Mouse (Mus musculus) neural tube, embryonic 13.5 days (tissue): ENCODE measurements around the gene Celf5. TPM values are rescaled to one million over a fixed set of nuclear protein-coding genes. Genes with fewer than 3 reads are reported as not detected.

Experiments used
- ATAC-seq: fragments of 200-750 bp; cut with Nextera tagmentation; 2 replicates; pipeline ENCODE4 v1.8.0; 2017; ENCODE audit warnings: low read depth, mild to moderate bottlenecking, moderate TSS enrichment, moderate library complexity
- H3K27ac ChIP-seq: fragments of 300-500 bp; sonication (generic); replicated peaks from 2 replicates; pipeline ENCODE4 v1.5.1; 2015; ENCODE audit warnings: moderate library complexity, mild to moderate bottlenecking, inconsistent platforms
- H3K27me3 ChIP-seq: fragments of 300-500 bp; sonication (generic); 2 replicates; pipeline ENCODE4 v1.6.1; 2015; ENCODE audit warnings: mild to moderate bottlenecking, inconsistent platforms
- H3K36me3 ChIP-seq: fragments of 300-500 bp; sonication (generic); 2 replicates; pipeline ENCODE4 v1.6.1; 2015; ENCODE audit warnings: mild to moderate bottlenecking, inconsistent platforms
- H3K4me1 ChIP-seq: fragments of 300-500 bp; sonication (generic); replicated peaks from 2 replicates; pipeline ENCODE4 v1.6.1; 2015; ENCODE audit warnings: inconsistent platforms
- H3K4me2 ChIP-seq: fragments of 300-500 bp; sonication (generic); 2 replicates; pipeline ENCODE4 v1.6.1; 2015; ENCODE audit warnings: inconsistent platforms, mild to moderate bottlenecking, moderate library complexity
- H3K4me3 ChIP-seq: fragments of 300-500 bp; sonication (generic); 2 replicates; pipeline ENCODE4 v1.5.1; 2015; ENCODE audit warnings: mild to moderate bottlenecking, inconsistent platforms
- H3K9ac ChIP-seq: fragments of 300-500 bp; sonication (generic); 2 replicates; pipeline ENCODE4 v1.6.1; 2015; ENCODE audit warnings: moderate library complexity, mild to moderate bottlenecking, inconsistent platforms
- H3K9me3 ChIP-seq: fragments of 300-500 bp; sonication (generic); 2 replicates; pipeline ENCODE4 v1.6.1; 2016; ENCODE audit warnings: inconsistent platforms
- WGBS: fragments of 180-500 bp; shearing (Covaris S2); methylation state at CpG from one replicate; pipeline ENCODE4 v1.1.7; 2015; 5-methylcytosine and 5-hydroxymethylcytosine counted together
- polyA plus RNA-seq: library from polyadenylated mRNA; unstranded; fragments of >200 nt; fragmentation: Nextera tagmentation; extraction: Ambion mirVana; gene quantifications from 2 replicates; pipeline ENCODE4 v1.2.1, GENCODE M21; 2015

The Celf5 gene
- polyA plus RNA-seq, 1 experiment from 2014 or later = 52.7 TPM

- H3K27ac ChIP-seq = peak within 1 kb of the TSS; percentile 71
- peak within 1 kb of the TSS; percentile 91 for H3K4me2 ChIP-seq
- H3K27me3 ChIP-seq = no peaks in the 10 kb centered on the region
- under 1% methylated on average over 45 of the region's 45 CpGs for WGBS
- H3K36me3 ChIP-seq = peaks cover 20% of the 10 kb centered on the region
- peak; percentile 96 for ATAC-seq
- H3K4me3 ChIP-seq = peak within 1 kb of the TSS; percentile 65
- peak within 1 kb of the TSS; percentile 86 for H3K9ac ChIP-seq
- H3K4me1 ChIP-seq = peaks cover 26% of the 10 kb centered on the region
- no peaks in the 10 kb centered on the region for H3K9me3 ChIP-seq
Measured at GRCm38 (mm10) chr10:81496264-81496901, 13.9 kb upstream of the Celf5 start, which contains the start of gene Ncln. Gene Ncln (minus strand): TSS chr10:81496392.

- 2% methylated on average over 41 of the region's 41 CpGs for WGBS
- H3K4me1 ChIP-seq = peaks cover 26% of the 10 kb centered on the region
- peak; percentile 40 for ATAC-seq
Measured at GRCm38 (mm10) chr10:81495616-81496263, 13.2 kb upstream of the Celf5 start.

DNA sequence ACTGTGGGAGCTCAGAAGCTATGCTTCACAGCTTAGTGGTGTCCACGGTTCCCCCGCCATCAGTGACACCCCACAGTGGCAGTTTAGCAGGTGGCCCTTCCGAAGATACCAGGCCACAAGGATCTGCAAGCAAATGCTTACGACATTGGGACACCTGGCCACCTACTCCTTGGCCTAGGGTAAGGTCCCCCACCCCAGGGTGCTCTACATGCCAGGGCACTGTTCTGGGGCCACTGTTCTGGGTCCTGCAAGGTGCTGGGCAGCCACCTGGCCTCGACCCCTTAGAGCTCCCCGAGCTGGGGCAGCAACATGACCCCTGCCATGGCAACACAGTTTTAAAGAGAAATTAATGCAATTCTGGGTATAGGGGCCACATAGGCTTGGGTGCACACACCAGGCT lies 12.6 kb upstream of the Celf5 start:
- Histone ChIP-seq H3K27me3 (no peaks in the 10 kb centered on the region), H3K4me3 (peak overlapping the region; percentile 65), H3K4me2 (peak overlapping the region; percentile 91), H3K9ac (peak overlapping the region; percentile 86), H3K36me3 (peaks cover 32% of the 10 kb centered on the region), H3K4me1 (peaks cover 26% of the 10 kb centered on the region), H3K9me3 (no peaks in the 10 kb centered on the region), H3K27ac (no peak overlapping the region)
- WGBS = 76% methylated on average over 6 of the region's 6 CpGs
- no peak for ATAC-seq

More at GRCm38 (mm10) chr10:81495616-81496263, 13.2 kb upstream of the Celf5 start:
- Histone ChIP-seq H3K27me3 (no peaks in the 10 kb centered on the region), H3K4me2 (peak overlapping the region; percentile 91), H3K4me3 (peak overlapping the region; percentile 65), H3K9ac (peak overlapping the region; percentile 86), H3K36me3 (peaks cover 27% of the 10 kb centered on the region), H3K27ac (peak overlapping the region; percentile 46; the same call in 1 of the 2 replicates), H3K9me3 (no peaks in the 10 kb centered on the region)

GRCm38 (mm10) chr10:81494260-81495041 lies 11.9 kb upstream of the Celf5 start:
- no peaks in the 10 kb centered on the region for H3K27me3 ChIP-seq
- H3K9me3 ChIP-seq = no peaks in the 10 kb centered on the region
- H3K27ac ChIP-seq = no peak overlapping the region
- ATAC-seq = no peak
- peak overlapping the region; percentile 91 for H3K4me2 ChIP-seq
- peaks cover 39% of the 10 kb centered on the region for H3K36me3 ChIP-seq
- 81% methylated on average over 11 of the region's 11 CpGs for WGBS
- peaks cover 26% of the 10 kb centered on the region for H3K4me1 ChIP-seq
- H3K4me3 ChIP-seq = peak overlapping the region; percentile 65; the same call in 1 of the 2 replicates
- H3K9ac ChIP-seq = peak overlapping the region; percentile 86

GRCm38 (mm10) chr10:81493601-81494220 lies 11.2 kb upstream of the Celf5 start:
- Histone ChIP-seq H3K9me3 (no peaks in the 10 kb centered on the region), H3K27ac (no peak overlapping the region), H3K36me3 (peaks cover 46% of the 10 kb centered on the region), H3K9ac (0 out of 2 replicates have a peak overlapping the region, but pooled peaks have one; percentile 86), H3K27me3 (no peaks in the 10 kb centered on the region), H3K4me3 (no peak overlapping the region), H3K4me1 (peaks cover 26% of the 10 kb centered on the region), H3K4me2 (0 out of 2 replicates have a peak overlapping the region, but pooled peaks have one; percentile 91)
- ATAC-seq = no peak
- 86% methylated on average over 8 of the region's 8 CpGs for WGBS

- Histone ChIP-seq H3K4me1 (peaks cover 26% of the 10 kb centered on the region), H3K9me3 (no peaks in the 10 kb centered on the region), H3K36me3 (peaks cover 56% of the 10 kb centered on the region), H3K27ac (no peak overlapping the region), H3K27me3 (no peaks in the 10 kb centered on the region), H3K4me3 (no peak overlapping the region), H3K4me2 (no peak overlapping the region), H3K9ac (no peak overlapping the region)
- ATAC-seq = no peak
- 87% methylated on average over 11 of the region's 11 CpGs for WGBS
Measured at GRCm38 (mm10) chr10:81492606-81493240, 10.2 kb upstream of the Celf5 start.

DNA sequence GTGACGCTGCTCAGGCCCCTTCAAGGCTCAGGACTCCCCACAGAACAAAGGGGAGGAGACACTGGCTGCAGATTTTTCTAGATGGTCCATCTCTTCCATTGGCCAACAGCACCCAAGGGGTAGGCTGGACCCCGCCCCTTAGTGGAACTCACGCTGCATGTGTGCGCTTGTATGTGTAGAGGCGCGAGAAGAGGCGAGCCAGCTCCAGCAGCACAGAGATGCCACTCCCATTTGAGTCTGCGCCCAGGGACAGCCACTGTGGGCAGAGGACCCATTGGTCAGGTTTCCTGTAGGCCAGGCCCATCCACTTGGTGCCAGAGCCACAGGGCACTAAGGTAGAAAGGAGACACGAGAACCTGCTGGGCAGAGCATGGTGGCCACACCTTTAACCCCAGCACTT lies 8.5 kb upstream of the Celf5 start:
- H3K4me2 ChIP-seq = no peak overlapping the region
- no peaks in the 10 kb centered on the region for H3K9me3 ChIP-seq
- H3K27ac ChIP-seq = no peak overlapping the region
- WGBS = 92% methylated on average over 9 of the region's 9 CpGs
- H3K36me3 ChIP-seq = peaks cover 73% of the 10 kb centered on the region
- H3K4me3 ChIP-seq = no peak overlapping the region
- H3K4me1 ChIP-seq = peaks cover 19% of the 10 kb centered on the region
- no peak for ATAC-seq
- H3K27me3 ChIP-seq = no peaks in the 10 kb centered on the region
- no peak overlapping the region for H3K9ac ChIP-seq

DNA sequence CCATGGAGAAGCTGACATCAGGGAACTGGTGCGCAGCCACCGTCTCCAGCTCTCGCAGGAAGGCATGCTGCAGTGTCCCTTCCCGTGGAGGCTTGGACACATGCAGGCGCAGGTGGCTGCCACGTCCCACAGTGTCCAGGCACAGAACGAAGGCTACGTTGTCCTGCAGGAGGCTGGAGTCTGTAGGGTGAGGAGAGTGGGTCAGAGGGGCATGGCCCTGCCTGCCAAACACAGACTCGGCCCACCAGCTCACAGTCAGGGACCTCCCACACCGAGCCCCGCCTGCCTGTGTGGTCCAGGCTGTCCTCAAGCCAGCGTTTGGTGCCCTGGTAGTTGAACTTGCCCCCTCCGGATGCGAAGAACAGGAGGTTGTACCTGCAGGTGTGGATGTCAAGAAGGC lies 7.4 kb upstream of the Celf5 start:
- ATAC-seq = no peak
- Histone ChIP-seq H3K36me3 (peaks cover 73% of the 10 kb centered on the region), H3K4me3 (no peak overlapping the region), H3K9ac (no peak overlapping the region), H3K27me3 (no peaks in the 10 kb centered on the region), H3K4me2 (no peak overlapping the region), H3K4me1 (peaks cover 16% of the 10 kb centered on the region), H3K9me3 (no peaks in the 10 kb centered on the region), H3K27ac (no peak overlapping the region)
- WGBS = 87% methylated on average over 14 of the region's 14 CpGs

DNA sequence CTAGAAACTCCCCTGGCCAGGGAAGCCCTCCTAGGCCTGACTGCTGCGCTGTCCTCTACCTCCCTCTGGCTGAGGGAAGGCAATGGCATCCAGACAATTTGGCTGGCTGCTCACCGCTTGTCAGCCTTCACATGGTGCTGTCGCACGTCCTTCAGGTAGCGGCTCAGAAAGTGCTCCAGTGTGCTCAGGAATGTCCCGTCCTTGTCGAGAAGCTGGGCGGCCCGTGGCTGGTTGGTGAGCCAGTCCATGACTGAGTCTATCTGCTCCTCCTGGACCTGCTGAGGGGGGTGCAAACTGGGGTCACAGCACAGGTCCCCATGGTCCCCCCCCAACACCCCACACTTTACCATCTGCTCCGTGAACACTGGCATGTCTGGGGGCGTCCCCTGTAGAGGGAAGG lies 5.6 kb upstream of the Celf5 start:
- Histone ChIP-seq H3K4me1 (peaks cover 13% of the 10 kb centered on the region), H3K4me3 (no peak overlapping the region), H3K9me3 (no peaks in the 10 kb centered on the region), H3K9ac (no peak overlapping the region), H3K36me3 (peaks cover 70% of the 10 kb centered on the region), H3K27ac (no peak overlapping the region), H3K27me3 (no peaks in the 10 kb centered on the region), H3K4me2 (no peak overlapping the region)
- 86% methylated on average over 11 of the region's 11 CpGs for WGBS
- no peak for ATAC-seq

GRCm38 (mm10) chr10:81486496-81486895 lies 4.0 kb upstream of the Celf5 start:
- WGBS = 85% methylated on average over 10 of the region's 10 CpGs
- peaks cover 54% of the 10 kb centered on the region for H3K36me3 ChIP-seq
- peaks cover 18% of the 10 kb centered on the region for H3K4me1 ChIP-seq
- H3K9me3 ChIP-seq = no peaks in the 10 kb centered on the region
- H3K9ac ChIP-seq = no peak overlapping the region
- no peak overlapping the region for H3K4me3 ChIP-seq
- ATAC-seq = no peak
- no peak overlapping the region for H3K4me2 ChIP-seq
- no peak overlapping the region for H3K27ac ChIP-seq
- no peaks in the 10 kb centered on the region for H3K27me3 ChIP-seq

DNA sequence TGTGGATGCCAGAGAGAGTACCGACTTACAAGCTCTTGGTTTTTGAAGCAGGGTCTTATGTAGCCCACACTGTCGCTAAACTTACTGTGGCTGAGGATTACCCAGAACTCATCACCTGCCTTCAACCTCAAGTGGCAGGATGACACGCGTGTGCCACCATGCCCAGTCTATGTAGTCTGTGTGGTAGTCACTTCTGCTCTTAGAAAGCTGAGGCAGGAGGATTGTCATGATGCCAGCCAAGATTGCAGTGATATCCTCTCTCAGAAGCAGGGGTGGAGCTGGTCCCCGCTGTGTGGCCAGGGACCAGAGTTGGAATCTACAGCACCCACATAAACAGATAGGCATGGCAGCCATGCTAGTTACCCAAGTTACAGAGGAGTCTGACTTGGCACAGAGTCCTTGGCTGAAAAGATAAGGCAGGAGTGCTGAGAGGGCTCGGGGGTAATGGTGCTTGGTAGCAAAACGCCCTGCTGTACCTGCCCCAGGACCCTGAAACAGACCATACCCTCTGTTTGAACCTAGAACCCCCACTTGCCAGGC lies 3.0 kb upstream of the Celf5 start:
- H3K4me2 ChIP-seq = no peak overlapping the region
- H3K36me3 ChIP-seq = peaks cover 45% of the 10 kb centered on the region
- H3K27ac ChIP-seq = no peak overlapping the region
- no peak overlapping the region for H3K4me3 ChIP-seq
- 83% methylated on average over 7 of the region's 7 CpGs for WGBS
- no peak overlapping the region for H3K9ac ChIP-seq
- no peaks in the 10 kb centered on the region for H3K27me3 ChIP-seq
- no peaks in the 10 kb centered on the region for H3K9me3 ChIP-seq
- no peak for ATAC-seq
- peaks cover 23% of the 10 kb centered on the region for H3K4me1 ChIP-seq
